Mouse (Mus musculus): ENCODE data around the gene Pigt.

Gene Pigt

DNA sequence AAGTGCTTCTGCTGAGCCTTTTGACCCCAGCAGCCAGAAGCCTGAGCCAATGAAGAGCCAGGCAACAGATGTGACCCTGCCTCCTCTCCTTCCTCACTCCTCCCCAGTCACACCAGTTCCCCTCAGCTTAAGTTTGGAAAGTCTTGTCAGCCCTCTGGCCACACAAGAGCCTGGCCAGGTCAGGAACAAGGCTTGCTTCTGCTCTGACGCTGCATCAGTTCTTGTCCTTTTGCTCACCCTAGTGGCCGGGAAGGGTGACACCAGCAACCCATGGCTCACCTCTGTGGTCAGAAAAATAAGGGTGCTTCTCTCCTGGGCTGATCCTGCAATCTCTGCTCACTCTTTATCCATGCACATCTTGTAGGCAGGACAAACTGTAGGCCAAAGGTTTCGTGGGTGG, 23.5 kb downstream of the Pigt start:
- DNase-seq (ENCODE audit: low spot score): no peak

DNA sequence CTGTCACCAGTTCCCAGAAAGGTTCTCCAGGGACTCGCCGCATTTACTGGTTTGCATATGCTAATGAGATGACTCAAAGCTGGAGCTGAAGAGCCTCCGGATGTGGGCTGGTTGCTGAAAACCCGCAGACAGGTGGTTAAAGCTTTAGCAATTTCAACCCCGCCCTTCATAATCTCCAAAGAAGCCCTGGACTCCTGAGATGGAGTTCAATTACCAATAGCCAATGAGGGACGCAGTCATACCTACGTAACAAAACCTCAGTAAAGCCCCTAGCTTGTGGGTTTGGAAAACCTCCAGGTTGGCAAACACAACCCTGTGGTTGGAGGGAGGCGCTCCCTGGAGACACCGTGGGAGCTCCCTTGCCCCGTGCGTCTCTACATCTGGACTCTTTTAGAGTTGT, 24.5 kb downstream of the Pigt start:
- DNase-seq (ENCODE audit: low spot score): no peak

DNA sequence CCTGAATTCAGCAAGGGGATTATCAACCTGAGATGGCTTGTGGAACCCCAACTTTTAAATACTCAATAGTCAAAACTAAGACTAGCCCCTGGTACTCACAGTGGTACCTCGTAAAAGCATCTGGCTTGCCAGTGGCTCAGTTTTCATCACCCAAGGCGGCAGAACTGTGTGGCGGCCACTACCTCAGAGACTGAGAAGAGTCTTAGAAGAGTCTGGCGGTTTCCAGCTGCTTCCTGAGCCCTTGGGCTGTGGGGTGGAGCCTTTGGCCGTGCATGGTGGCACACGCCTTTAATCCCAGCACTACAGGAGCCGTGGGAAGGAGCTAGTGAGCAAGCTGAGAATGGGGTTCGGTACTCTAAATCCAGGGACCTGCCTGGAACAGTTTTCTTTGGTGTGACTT, 25.0 kb downstream of the Pigt start:
- no peak for DNase-seq (ENCODE audit: low spot score)

DNA sequence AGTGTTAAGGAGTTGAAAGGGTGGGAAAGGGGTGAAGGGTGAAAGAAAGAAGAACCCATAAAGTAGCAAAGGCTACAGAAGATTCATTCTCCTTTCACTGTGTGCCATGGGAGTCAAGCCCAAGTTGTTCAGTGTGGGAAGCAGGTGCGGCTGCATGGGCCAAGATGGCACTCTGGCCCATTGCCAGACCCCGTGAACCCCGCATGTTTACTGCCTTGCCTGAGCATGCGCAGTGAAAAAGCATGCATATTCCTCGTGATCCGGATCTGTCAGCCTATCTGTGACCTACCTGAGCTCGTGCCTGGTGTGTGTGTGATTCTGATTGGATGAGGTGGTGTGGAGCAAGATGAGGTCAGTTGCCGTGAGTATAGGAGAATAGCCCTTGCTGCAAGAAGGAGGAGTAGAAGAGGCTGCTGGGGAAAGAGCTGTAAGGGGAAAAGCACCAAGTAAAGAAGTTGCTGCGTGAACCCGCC, 26.0 kb downstream of the Pigt start:
- no peak for DNase-seq (ENCODE audit: low spot score)

DNA sequence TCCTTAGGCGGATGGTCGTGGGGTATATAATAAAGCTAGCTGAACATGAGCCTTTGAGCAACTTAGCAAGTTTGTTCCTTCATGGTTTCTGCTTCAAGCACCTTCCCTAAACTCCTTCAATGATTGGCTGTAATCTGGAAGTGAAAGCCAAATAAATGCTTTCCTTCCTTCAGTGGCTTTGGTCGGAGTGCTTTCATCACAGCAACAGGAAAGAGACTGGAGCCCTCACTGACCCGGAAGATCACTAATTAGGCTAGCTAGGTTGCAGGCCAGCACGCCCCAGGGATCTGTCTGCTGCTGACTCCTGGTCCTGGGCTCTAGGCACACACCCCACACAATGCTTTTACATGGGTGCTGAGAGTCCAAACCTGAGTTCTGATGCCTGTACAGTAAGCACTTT, 31.2 kb downstream of the Pigt start:
- no peak for DNase-seq (ENCODE audit: low spot score)

DNA sequence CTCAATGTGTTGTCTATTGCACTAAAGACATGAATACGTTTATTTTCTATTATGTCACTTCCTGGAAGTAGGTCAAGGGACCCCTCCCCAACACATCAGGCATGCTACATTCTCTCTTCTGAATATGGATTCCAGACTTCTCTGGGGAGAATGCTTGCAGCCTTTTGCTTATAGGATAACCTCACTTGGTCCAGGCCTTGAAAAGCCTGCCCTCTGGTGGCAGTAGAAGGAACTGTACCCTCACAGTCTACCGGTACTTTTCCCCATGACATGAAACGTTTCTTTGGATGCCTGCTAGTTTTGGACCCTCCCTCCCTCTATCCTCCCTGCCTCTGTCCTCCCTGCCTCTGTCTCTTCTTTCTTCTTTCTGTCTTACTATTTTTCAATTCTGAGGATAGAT, 33.8 kb downstream of the Pigt start:
- DNase-seq (ENCODE audit: low spot score): peak; percentile 78

DNA sequence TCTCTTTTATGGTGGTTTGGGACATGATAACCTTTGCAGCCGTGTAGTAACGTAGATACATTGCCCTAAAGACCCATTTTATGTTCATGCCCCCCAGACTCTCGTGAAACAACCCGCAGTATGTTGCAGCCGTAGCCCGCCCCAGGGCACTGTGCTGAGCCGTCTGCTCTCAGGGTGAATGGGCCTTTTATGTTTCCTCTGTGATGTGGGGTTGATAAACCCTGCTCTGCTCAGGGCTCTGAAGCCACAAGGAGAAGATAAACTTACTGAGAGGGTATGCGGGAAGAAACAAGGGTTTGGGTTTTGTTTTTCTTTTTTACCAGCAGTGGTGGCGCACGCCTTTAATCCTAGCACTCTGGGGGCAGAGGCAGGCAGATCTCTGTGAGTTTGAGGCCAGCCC, 37.0 kb downstream of the Pigt start:
- no peak for DNase-seq (ENCODE audit: low spot score)

DNA sequence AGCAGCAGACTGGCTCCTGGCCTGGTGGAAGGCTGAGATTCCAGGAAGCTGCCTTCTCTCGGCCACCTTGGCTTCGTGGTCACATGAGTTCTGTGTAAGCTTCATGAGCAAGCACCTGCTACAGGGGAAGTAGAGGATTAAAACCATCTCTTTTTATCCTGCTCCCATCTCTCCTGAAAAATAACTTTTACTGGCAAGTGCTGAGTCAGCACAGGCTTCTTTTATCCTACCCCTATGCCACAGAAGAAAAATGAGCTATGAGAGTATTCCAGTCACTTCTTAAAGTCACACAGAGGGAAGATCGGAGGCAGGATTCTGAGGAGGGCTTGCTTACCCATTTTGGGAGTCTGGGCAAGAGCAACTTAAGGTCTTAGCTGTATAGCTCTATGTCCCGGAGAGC, 39.7 kb downstream of the Pigt start:
- DNase-seq (ENCODE audit: low spot score): no peak

DNA sequence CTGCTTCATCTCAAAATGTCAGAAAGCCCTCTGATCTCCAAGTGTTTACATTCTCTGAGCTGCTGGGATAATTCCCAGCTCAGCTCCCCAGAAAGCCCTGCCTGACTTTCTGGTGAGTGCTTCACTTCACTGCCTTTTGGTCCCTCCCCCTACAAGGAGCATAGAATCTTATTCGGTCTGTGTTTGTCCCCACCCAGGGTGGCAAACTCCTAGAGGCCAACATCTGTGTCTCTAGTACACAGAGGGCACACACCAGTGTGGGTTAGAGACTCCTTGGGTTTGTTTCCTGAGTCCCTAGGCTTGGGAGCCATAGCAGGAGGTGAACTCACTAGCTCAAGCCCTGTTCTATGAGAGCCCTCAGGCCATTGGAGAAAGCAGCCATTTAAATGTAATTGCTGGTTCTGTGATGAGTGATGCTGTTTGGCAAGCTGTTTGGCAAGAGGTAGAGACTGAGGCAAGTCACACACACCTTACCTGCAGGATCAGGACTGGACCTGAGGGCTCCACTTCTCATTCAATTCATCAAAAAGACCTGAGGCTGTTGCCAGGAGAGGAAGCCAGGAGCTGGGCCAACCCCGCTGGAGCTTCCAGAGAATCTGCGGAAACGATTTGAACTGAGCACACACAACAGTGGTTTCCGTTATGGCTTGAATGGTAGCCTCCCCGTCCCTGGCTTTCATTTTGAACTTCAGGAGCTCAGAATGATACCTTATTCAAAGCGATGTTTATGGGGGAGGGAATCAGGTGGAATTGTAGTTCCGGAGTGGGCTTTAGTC, 43.5 kb downstream of the Pigt start:
- DNase-seq (ENCODE audit: low spot score): no peak

DNA sequence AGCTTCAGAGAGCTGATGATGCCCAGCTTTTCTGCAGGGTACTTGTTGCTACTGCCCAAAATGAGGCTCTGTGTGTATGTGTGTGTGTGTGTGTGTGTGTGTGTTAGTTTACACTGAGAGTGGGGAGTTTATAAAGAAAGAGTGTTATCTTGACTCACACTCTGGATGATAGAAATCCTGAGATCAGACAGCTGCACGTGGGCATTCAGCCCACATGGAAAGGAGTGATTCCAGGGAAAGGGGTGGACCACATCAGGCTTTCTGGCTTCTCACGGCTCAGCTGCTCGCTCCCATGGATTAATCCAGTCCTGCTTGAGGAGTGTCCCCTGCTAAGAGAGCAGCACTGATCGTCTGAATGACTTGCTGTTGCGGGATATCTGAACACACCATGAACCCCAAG, 44.8 kb downstream of the Pigt start:
- no peak for DNase-seq (ENCODE audit: low spot score)

DNA sequence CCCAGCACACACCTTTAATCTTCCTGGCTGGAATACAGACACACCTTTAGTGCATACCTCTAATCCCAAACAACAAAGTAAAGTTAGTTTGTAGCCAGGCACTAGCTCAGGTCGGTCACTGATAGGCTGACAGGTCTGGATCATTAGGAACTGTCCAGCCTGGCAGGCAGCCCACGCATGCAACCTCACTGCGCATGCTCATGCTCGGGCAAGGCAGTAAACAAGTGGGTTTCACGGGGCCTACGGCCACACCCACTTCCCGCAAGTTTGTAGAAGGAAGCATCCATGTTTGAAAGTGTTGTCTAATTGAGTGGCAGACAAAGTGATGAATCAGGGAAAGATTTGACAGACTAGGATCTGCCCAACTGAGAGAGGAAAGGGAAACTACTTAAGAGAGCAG, 45.3 kb downstream of the Pigt start:
- DNase-seq (ENCODE audit: low spot score): no peak

DNA sequence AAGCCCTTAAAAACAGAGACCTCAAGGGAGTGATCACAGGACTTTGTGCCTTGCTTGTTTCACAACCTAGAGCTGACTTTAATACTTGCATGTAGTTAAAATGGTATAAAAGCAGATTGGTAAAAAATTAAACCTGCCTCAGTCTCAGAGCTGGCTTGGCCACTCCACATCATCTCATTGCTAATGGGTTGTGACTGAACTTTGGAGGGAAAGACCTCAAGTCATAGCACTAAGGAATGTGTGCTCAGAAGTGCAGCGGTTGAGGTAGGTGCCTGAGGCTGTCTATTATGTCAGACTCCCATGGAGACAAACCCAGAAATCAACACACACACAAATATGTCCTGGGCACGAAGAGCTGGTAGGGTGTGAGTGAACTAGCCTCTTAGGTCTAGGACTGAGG, 46.4 kb downstream of the Pigt start:
- no peak for DNase-seq (ENCODE audit: low spot score)

DNA sequence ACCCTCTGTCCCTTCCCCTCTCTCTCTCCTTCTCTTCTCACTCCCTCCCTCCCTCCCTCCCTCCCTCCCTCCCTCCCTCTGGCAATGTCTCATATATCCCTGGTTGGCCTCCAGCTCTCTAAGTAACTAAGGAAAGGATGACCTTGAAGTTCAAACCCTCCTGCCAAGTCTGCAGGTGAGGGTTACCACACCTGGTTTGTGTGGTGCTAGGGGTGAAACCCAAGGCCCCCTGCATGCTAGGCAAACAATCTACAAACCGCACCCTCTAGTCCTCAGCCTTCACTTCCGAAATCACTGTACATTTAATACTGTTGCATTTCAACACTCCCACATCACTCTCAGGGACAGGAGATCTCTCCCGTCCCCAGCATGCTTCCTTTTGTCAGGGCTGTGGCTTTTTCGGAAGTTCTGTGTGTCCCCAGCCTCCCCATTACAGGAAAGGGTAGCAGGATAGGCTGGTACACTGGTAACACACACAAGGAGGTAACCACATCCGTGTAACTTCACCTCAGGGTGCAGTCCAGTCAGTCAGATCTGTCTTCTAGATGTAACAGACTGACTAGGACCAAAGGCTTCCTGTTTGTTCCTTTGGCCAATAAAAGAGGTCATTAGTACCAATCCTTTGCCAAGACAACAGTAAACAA, 47.3 kb downstream of the Pigt start:
- no peak for DNase-seq (ENCODE audit: low spot score)

DNA sequence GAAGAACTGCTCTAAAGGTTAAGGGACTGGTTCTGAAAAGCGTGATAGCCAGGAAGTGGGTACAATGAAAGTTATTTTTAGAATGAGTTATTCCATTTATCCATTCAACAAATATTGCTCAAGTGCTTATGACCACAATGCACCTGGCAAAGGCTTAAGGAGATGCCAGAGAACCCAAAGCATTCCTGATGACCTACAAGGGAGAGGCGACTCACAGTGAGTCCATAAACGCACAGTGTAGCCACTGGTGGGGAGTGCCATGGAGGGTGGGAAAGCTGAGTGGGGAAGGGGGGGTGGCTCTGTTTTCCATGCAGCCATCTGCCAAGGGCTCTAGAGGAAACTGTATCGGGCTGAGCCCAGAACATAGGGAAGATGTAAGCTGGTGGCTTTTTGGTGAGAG, 52.0 kb downstream of the Pigt start:
- DNase-seq (ENCODE audit: low spot score): no peak

DNA sequence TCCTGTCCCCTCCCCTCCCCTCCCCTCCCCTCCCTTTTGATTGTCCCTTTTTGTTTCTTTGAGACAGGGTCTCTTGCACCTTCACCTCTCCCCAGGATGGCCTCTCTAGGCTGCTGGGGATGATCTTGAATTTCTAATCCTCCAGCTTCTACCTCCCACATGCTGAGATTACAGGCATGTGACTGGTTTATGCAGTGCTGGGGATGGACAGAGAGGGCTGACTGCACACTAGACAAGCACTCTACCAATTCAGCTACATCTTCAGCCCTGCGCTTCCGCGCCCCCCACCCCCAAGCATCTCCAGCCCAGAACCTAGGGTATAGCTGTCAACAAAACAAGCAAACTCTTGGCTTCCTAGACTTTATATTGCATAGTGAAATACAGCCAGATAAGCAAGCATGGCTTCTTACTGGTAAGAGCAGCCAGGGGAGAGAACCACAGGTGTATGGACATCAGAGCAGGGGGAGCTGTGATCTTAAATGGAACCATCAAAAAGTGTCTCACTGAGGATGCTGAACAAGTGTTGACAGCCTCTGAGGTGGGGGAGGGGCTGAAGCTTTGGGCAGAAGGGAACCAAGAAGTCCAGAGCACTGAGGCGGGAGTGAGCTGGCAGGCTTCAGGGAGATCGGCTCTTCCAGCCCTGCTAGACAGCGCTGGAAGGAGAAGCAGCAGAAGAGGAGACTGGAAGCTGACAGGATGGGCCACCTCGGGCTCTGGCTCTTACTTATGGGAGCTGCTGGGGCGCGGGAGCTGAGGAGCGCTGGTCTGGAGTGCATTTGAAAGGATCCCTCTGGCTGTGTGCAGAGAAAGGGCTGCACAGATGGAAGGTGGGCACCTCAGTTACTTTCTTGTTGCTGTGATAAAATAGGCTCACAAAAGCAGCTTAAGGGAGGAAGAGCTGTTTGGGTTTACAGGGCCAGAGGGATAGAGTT, 52.9 kb downstream of the Pigt start:
- DNase-seq (ENCODE audit: low spot score): no peak

DNA sequence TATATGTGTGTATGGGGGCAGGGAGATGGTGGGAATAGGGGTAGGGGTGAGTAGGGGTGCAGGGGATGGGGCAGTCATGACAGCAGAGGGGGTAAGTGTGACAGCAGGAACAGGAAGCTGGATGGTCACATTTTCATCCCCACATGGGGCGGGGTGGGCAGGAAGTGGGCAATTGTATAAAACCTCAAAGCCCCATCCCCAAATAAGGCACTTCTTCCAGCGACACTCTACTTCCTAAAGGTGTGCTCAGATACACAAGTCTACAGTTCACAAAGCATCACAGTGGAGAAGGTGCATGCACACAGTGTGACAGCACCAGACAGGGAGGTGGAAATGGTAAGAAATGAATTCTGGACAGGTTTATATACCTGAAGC, 53.6 kb downstream of the Pigt start:
- DNase-seq (ENCODE audit: low spot score): no peak

DNA sequence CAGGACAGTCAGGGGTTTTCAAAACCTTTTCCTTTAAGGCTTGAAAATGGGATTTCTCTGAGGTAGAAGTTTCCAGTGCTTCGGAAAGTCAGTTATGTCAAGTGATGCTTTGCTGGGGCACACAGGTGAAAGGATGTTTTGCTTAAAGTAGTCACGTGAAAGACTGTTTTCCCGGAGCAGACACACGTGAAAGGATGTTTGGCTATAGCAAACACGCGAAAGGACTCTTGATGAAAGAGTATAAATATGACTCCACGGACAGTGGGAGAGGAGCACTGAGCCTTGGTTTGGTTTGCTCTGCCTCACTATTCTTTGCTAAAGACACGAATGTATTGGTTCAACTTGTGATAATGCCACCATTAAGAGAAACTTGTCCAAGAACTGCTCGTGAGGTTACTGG, 54.2 kb downstream of the Pigt start:
- DNase-seq (ENCODE audit: low spot score): no peak

Data from ovary, postnatal 14 days (tissue).